Mouse (Mus musculus) adrenal gland (tissue): ENCODE data around the gene Plin2.
"Not testable (repeated sequence)": the region's sequence is repeated elsewhere in the genome, so short reads cannot be mapped to it uniquely, and the experiment has no call there.

Source experiments
- intact Hi-C: fragments of 180-260 bp; cut with DNase I; formaldehyde crosslinking; loops from one replicate; pipeline ENCODE4 v1.15.1; 2025

Gene Plin2

DNA sequence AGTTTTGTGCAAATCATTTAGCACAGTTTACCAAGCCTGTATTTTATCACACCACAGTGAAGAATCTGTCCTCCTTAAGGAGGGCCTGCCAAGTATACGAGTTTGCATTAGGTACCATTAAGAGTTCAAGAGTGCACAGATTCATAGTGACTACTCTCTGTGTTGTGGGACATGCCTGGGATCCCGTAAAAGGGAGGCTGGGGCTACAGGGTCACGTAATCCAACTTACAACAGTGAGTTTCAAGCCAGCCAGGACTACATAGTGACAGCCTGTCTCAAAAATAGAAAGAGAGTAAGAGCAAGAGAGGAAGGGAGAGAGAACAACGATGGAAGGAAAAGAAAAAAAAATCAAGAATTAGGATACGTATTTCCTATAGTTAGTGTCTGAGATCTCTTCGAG lies 14.9 kb upstream of the Plin2 start:
- intact Hi-C loops, result no loop called here

GRCm38 (mm10) chr4:86683746-86684145 lies 13.9 kb upstream of the Plin2 start:
- intact Hi-C loops, result no loop called here

DNA sequence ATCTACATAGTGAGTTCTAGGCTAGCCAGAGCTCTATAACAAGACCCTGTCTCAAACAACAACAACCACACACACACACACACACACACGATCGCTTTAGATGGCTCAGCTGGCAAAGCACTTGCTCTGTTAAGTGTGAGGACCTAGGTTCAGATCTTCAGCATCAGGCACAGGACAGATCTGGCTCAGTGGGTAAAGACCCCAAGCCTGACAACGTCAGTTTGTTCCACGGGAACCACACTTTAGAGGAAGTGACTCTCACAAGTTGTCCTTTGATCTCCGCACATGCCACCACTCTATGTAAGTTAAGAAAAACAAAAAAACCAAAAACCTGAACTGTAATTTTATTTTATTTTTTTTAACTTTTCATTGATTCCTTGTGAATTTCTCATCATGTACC lies 13.4 kb upstream of the Plin2 start:
- intact Hi-C loops, result no loop called here

- intact Hi-C loops, result no loop called here
Observed at GRCm38 (mm10) chr4:86681846-86682245, 12.0 kb upstream of the Plin2 start.

DNA sequence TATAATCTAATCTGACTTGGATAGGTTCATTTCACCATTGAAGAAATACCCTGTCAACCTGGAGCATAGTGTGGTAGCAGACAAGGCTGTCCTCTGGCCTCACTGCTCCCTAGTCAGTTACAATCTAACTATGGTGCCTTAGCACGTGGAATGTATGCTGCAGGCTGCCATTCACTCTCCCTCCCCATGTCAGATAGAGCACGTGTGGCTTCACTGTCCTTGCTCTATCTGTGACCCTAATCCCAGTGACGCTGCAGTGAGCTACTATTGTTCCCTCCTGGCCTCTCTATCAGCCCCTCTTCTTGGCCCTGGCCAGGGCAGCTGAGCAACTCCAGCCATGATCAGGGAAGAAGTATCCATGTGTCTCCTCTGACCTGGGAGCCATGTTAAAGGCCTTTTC lies 11.6 kb upstream of the Plin2 start:
- intact Hi-C loops, result no loop called here

DNA sequence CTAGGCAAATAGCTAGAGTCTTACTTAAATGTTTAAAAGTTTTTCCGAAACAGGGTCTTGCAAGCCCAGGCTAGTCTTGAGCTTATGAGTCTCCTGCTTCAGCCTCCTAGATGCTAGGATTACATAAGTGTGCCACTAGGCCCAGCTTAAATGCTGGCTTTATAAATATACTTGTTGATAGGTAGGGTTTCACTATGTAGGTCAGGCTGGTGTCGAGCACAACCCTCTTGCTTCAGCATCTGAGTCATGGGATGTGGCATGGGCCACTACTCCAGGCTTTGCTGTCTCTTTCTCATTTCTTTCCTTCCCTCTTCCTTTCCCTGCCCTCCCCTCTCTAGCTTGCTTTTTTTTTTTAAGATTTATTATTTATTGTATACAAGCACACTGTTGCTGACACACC lies 9.8 kb upstream of the Plin2 start:
- intact Hi-C loops, result no loop called here

DNA sequence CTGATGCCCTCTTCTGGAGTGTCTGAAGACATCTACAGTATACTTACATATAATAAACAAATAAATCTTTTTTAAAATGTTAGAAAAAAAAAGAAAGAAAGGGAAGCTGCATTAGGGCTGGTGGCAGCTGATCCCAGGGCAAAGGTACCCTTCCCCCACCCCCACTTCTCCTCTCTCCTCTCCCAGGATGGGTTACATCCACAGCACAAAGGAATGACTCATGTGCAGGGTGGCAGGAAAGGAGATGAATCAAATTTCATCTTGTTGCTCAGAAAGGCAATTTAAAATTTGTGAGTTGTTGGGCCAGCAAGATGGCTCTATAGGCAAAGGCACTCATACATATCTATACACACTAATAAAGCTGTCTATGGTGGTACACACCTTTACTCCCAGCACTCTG lies 6.9 kb upstream of the Plin2 start:
- intact Hi-C loops, result no loop called here

DNA sequence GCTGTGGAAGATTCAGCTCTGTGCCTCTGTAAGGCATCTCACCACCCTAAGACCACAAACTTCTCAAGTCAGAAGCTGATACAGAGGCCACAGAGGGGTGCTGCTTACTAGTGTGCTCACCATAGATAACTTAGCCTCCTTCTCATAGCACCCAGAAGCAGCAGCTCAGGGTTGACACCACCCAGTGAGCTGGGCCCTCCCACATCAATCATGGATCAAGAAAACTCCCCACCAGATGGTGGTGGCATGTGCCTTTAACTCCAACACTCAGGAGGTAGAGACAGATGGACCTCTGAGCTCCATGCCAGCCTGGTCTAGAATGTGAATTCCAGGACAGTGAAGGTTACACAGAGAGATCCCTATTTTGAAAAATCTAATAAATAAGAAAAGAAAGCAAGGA lies 4.9 kb upstream of the Plin2 start:
- intact Hi-C loops, result not testable (repeated sequence)

- intact Hi-C loops, result not testable (repeated sequence)
Observed at GRCm38 (mm10) chr4:86674150-86674549, 4.3 kb upstream of the Plin2 start.

GRCm38 (mm10) chr4:86672450-86672849 lies 2.6 kb upstream of the Plin2 start:
- intact Hi-C loops, result no loop called here

- intact Hi-C loops, result no loop called here
Observed at GRCm38 (mm10) chr4:86671803-86672202, 1.9 kb upstream of the Plin2 start.

DNA sequence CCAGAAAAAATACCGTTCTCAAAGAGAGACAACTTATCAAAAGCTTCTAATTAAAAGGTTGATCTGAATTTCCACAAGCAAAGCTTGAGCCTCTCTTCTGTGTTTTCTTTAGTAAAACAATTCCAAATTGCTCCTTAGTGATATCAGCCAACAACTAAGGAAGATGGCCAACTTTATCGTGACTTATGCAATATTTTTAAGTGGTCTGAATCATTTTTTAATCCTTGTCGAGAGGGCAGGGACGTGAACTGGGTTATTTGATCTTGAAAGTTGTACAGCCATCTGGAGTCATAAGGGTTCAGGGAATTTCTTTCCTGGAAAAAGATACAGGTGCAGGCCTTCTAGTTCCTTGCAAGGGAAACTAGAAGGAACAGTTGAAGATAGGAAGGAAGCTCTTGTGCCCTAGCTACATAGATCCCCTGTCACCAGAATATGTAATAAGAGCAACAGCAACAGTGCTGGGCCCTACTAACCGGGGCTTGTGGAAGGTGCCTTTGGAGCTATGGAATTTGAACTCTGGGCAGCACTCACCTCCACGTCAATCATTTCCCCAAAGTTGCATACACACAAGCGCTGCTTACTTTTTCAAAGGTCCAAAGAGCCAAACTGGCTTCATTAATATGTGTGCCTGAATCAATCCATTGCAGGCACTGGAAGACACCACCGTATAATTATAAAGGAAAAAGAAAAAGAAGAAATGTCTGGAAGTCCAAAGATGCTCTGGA lies 884 bp upstream of the Plin2 start:
- intact Hi-C loops, result no loop called here

GRCm38 (mm10) chr4:86669241-86669753 lies 563 bp downstream of the Plin2 start:
- intact Hi-C loops, result not testable (repeated sequence)

DNA sequence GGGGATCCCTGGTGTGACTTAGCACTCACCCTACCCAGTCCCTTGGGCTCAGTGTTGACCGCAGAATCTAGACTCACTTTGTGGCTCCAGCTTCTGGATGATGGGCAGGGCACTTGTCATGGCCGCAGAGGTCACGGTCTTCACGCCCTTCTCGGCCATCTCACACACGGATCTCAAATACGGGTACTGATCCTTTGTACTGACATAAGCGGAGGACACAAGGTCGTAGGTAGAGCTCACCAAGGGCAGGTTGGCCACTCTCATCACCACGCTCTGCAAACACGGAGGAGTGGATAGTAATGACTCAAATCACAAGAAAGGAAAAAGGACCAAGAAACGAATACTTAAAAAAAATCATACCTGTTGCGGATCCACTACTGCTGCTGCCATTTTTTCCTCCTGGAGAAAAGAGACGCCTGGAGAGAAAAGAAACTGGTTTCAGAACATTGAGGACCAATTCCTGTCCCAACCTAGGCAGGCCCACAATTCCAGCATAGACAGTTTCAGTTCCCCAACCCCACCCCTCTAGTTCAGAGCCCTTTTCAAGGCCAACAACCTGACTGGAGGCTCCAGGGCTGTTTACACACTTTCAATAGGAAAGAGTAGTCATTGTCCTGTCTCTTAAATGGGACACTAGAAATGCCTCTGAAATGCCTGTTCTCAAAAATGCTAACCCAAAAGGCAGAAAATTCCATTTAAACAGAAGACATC lies 1.4 kb downstream of the Plin2 start:
- intact Hi-C loops, result no loop called here

GRCm38 (mm10) chr4:86665596-86665995 lies 4.3 kb downstream of the Plin2 start:
- intact Hi-C loops, result no loop called here

DNA sequence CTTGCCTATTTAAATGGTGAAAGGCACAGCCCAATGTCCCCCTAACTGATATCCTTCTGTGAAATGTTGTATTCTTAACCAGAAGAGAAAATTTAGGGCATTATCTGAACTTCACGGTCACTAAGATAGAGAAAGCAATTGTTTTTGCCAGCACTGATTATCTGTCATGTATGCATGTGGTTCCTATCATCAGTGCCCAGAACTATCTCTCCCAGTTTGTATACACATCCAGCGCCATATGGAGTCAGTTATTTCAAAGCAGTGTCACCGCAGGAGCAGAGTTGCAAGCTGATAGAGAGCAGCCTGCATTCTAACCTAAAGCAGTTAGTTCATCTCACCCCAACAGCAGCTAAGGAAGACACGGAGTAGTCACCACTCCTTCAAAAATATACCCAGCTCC lies 5.9 kb downstream of the Plin2 start:
- intact Hi-C loops, result no loop called here

DNA sequence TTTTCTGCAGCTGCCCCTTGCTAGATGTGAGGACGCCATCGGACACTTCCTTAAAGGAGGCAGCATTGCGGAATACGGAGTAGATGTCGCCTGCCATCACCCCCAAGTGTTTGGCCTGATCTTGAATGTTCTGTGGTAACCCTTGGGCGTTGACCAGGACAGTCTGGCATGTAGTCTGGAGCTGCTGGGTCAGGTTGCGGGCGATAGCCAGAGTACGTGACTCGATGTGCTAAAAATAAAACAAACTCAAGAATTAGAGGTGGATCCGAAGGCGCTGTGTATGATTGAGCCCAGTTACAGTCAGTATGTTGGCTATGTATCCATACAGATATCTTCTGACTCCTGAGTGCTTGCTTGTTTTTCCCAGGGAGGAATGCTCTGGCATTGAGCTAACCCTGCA lies 12.7 kb downstream of the Plin2 start:
- intact Hi-C loops, result loop anchor here (5.0 kb wide), 1 partner anchor 35 kb away; no protein-coding TSS in a partner anchor

DNA sequence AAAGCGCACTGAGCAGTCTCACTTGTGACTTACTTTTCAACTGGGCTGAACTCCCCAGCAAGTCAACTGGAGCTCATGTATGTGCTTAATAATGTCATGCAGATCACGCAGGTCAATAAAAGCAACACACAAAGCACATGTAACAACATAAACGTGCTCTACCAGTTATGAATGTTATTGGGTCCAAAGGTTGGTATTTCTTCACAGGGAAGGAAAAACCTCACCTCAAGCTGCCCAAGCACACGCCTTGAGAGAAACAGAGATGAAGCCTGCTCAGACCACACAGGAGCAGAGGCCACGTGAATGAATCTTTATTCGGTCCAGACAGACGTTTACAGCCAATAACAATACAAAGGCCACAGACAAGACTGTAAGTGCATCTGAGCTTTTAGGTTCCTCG lies 13.4 kb downstream of the Plin2 start:
- intact Hi-C loops, result loop anchor here (5.0 kb wide), 1 partner anchor 34 kb away; no protein-coding TSS in a partner anchor

- intact Hi-C loops, result loop anchor here (1.0 kb wide), 1 partner anchor 42 kb away; no protein-coding TSS in a partner anchor
Observed at GRCm38 (mm10) chr4:86651686-86652384, 18.0 kb downstream of the Plin2 start.

GRCm38 (mm10) chr4:86648394-86648793 lies 21.5 kb downstream of the Plin2 start:
- intact Hi-C loops, result not testable (repeated sequence)

GRCm38 (mm10) chr4:86637561-86637960 lies 32.3 kb downstream of the Plin2 start:
- intact Hi-C loops, result not testable (repeated sequence)

DNA sequence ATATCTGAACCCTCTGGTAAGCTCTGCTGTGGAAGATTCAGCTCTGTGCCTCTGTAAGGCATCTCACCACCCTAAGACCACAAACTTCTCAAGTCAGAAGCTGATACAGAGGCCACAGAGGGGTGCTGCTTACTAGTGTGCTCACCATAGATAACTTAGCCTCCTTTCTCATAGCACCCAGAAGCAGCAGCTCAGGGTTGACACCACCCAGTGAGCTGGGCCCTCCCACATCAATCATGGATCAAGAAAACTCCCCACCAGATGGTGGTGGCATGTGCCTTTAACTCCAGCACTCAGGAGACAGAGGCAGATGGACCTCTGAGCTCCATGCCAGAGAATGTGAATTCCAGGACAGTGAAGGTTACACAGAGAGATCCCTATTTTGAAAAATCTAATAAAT lies 35.0 kb downstream of the Plin2 start:
- intact Hi-C loops, result not testable (repeated sequence)
